Mouse (Mus musculus): ENCODE measurements around the gene Txndc9. TPM values are rescaled to one million over a fixed set of nuclear protein-coding genes. Genes with fewer than 3 reads are reported as not detected.

Gene Txndc9
- polyA plus RNA-seq, 1 experiment from 2014 or later: 146 TPM

DNA sequence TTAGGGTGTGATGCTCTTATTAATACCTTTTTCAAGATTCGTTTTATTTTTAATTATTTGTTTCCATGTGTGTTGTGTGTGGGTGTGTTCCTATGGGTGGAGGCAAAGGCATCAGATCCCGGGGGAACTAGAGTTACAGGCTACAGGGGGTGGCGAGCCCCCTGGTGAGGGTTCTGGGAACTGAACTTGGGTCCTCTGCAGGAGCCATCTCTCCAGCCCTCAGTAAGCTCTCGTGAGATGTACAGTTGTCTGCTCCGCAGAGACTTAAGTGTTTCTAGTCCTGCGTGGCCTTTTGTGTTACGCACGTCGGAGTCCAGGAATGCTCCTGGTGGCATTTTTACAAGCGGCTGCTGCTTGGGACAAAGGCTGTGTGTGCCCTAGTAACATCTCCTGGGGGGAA is 32.1 kb downstream of the Txndc9 start:
- Histone ChIP-seq H3K4me2 (replicated peaks) (no peak overlapping the region), H3K27me3 (replicated peaks) (no peaks in the 10 kb centered on the region)
- WGBS: 55% methylated on average over 10 of the region's 10 CpGs

DNA sequence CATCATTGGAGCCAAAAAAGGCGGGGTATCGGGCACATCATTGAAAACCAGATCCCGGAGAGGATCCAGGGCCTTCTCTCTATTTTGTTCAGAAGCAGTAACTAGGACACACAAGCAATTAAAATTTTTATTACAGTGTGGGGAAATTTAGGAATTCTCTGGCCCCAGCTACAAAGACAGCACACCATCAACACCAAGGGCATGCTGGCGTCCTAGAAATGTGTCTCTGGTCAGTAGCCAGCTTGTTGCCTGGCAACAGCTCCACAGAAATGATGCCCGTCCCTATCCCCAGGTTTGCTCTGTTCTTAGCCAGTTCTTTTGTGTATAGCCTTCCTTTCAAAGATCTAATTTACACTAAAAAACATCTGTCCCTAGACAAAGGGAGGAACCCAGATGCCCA is 38.2 kb downstream of the Txndc9 start:
- no peak overlapping the region for H3K4me3 ChIP-seq (replicated peaks)
- ATAC-seq: no peak
- WGBS: 77% methylated on average over 5 of the region's 5 CpGs
- H3K9ac ChIP-seq: no peak overlapping the region
- H3K4me1 ChIP-seq (replicated peaks): no peaks in the 10 kb centered on the region
- H3K27me3 ChIP-seq (replicated peaks): no peaks in the 10 kb centered on the region; the same call in 1 of the 2 replicates
- no peaks in the 10 kb centered on the region for H3K36me3 ChIP-seq
- H3K27ac ChIP-seq: no peak overlapping the region
- no peaks in the 10 kb centered on the region for H3K9me3 ChIP-seq
- no peak overlapping the region for H3K4me2 ChIP-seq (replicated peaks)

More for the DNA sequence above, 32.1 kb downstream of the Txndc9 start:
- H3K36me3 ChIP-seq: no peaks in the 10 kb centered on the region
- no peaks in the 10 kb centered on the region for H3K4me1 ChIP-seq (replicated peaks)
- no peak overlapping the region for H3K9ac ChIP-seq
- no peaks in the 10 kb centered on the region for H3K9me3 ChIP-seq
- ATAC-seq: no peak
- no peak overlapping the region for H3K27ac ChIP-seq
- H3K4me3 ChIP-seq (replicated peaks): no peak overlapping the region

DNA sequence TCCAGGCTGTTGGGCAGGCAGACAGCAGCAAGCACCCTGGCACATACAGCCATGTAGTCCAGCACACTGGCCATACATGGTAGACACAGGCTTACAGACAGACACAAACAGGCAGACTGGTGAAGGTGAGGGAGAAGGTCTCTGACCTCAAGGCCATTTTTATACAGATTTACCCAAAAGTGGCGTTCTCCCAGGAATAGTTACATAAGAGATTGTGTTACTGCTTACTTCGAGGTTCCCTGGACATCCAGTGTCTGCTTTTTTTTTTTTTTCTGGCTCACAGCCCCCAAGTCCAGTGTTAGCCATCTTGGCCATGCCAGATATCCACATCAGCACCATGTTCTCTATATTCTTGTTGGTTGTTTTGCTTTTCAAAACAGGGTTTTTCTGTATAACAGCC is 39.2 kb downstream of the Txndc9 start:
- ATAC-seq: no peak
- no peak overlapping the region for H3K4me2 ChIP-seq (replicated peaks)
- no peaks in the 10 kb centered on the region for H3K9me3 ChIP-seq
- H3K27me3 ChIP-seq (replicated peaks): no peaks in the 10 kb centered on the region; the same call in 1 of the 2 replicates
- H3K36me3 ChIP-seq: no peaks in the 10 kb centered on the region
- H3K9ac ChIP-seq: no peak overlapping the region
- H3K4me3 ChIP-seq (replicated peaks): no peak overlapping the region
- H3K27ac ChIP-seq: no peak overlapping the region
- 82% methylated on average over 2 of the region's 2 CpGs for WGBS
- H3K4me1 ChIP-seq (replicated peaks): no peaks in the 10 kb centered on the region

DNA sequence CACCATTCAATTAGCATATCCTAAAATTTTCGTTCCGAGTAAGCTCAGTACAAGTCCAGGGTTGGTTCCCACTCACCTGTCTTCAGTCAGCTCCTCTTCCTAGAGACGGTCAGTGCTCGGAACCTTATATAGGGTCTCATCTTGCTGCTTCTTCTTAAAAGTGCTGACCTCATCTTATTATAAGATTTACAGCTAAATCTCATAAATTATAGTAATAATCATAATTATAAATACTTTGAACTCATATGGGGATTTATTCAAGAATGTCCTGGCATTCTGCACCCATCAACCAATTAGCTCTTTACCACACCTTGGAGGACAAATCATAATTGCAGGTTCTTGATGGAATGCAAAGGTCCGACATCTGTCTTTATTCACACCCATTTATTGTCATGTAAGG is 40.0 kb downstream of the Txndc9 start, which contains the start of gene Lyg1:
TSS of gene Lyg1 (minus strand) at position 101 of the 400 bp plus-strand sequence.
- no peak for ATAC-seq
- WGBS: 86% methylated on average over 5 of the region's 5 CpGs
- no peaks in the 10 kb centered on the region; the same call in 1 of the 2 replicates for H3K27me3 ChIP-seq (replicated peaks)
- H3K4me1 ChIP-seq (replicated peaks): no peaks in the 10 kb centered on the region
- no peaks in the 10 kb centered on the region for H3K9me3 ChIP-seq
- no peak within 1 kb of the TSS for H3K9ac ChIP-seq
- no peak within 1 kb of the TSS for H3K4me2 ChIP-seq (replicated peaks)
- H3K36me3 ChIP-seq: no peaks in the 10 kb centered on the region
- H3K4me3 ChIP-seq (replicated peaks): no peak within 1 kb of the TSS
- no peak within 1 kb of the TSS for H3K27ac ChIP-seq

DNA sequence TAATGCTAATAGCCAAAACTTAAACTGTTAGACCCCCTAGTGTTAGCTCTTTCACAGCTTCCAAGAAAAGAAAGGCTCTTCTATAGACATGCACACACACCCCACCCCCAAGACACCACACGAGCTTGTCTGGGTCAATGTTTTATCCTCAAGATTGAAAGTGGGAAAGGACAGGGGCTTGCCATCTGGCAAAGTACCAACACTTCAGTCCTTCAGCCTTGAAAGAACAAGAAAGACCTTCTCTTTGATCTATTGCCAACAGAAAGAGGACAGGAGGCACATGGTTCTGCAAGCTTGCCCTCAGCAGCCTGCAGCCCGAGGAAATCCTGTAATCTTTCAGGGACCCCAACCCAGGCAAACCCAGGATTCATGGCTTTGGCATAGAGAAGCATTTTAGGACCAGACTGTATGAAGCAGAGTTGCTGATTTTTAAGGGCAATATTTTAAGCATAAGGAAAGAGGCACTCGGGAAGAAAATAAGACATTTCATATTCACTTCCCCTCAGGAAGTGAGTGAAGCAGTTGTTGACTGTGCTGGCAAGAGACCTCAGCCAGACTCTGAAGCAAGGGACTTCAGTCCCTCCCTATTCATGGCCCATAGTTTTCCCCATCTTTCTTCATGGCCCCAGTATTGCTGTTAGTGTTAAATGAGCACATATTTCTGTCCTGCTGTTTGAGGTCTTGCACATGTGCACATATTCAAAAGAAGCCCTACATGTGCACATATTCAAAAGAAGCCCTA is 40.8 kb downstream of the Txndc9 start:
- H3K4me2 ChIP-seq (replicated peaks): no peak overlapping the region
- no peak overlapping the region for H3K4me3 ChIP-seq (replicated peaks)
- H3K4me1 ChIP-seq (replicated peaks): no peaks in the 10 kb centered on the region
- no peak for ATAC-seq
- no peaks in the 10 kb centered on the region for H3K36me3 ChIP-seq
- 31% methylated on average over 3 of the region's 3 CpGs for WGBS
- no peaks in the 10 kb centered on the region; the same call in 1 of the 2 replicates for H3K27me3 ChIP-seq (replicated peaks)
- no peak overlapping the region for H3K9ac ChIP-seq
- H3K9me3 ChIP-seq: no peaks in the 10 kb centered on the region
- H3K27ac ChIP-seq: no peak overlapping the region

DNA sequence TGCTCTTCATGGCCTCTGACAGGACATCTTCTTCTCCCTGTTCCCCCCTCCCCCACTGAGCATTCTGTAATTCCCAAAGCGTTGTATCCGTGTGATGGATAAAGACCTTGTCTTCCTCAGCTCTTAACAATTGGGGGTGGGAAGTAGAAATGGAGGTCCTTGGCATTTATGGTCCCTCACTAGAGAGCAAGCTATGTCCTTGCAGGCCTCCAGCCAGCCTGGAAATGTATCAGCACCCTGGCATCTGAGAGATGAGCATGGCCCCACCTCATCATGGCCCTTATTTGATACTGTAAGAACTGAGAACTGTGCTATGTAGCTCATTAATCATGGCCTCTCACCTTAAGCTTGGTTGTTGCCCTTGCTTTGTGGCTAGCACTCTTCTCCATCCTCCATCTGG is 42.4 kb downstream of the Txndc9 start:
- H3K4me1 ChIP-seq (replicated peaks): no peaks in the 10 kb centered on the region
- H3K9me3 ChIP-seq: no peaks in the 10 kb centered on the region
- no peak for ATAC-seq
- 88% methylated on average over 2 of the region's 2 CpGs for WGBS
- H3K36me3 ChIP-seq: no peaks in the 10 kb centered on the region
- no peak overlapping the region for H3K4me3 ChIP-seq (replicated peaks)
- no peak overlapping the region for H3K27ac ChIP-seq
- no peak overlapping the region for H3K4me2 ChIP-seq (replicated peaks)
- H3K9ac ChIP-seq: no peak overlapping the region
- no peaks in the 10 kb centered on the region; the same call in 1 of the 2 replicates for H3K27me3 ChIP-seq (replicated peaks)

DNA sequence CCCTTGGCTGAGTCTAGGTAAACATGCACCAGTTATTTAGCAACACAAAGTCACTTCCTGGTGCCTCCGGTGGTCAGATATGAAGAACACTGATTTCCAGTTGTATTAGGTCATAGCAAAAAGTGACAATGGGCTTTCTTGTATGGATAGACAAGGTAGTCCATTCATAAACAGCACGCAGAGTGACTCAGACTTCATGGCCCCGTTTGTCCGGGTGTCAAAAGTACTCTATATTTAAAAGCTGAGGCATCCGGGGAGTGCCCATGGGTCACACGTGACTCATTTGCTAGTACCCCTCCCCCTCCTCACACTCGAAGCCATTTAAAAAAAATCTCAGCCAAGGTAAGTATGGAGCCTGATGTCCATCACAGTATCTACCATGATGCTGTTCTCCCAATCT is 42.9 kb downstream of the Txndc9 start:
- ATAC-seq: no peak
- no peaks in the 10 kb centered on the region; the same call in 1 of the 2 replicates for H3K27me3 ChIP-seq (replicated peaks)

DNA sequence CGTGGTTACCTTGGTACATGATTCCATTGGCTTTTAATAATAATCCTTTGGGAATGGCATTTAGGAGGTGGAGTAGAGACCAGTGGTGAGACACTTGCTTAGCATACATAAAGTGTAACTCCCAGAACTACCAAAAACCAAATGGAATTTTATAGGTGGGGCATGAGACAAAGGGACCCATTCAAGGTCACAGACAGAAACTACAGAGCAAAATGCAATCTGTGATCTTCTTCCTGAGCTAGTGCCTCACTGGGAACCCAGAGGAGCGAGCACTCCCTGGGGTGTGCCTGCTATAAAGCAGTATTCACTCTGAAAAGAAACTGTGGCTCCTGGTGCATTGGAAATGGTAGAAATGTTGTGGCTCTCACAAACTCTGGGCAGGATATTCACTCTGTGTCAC is 48.8 kb downstream of the Txndc9 start:
- 83% methylated on average over 2 of the region's 2 CpGs for WGBS
- Histone ChIP-seq H3K4me1 (replicated peaks) (no peaks in the 10 kb centered on the region), H3K27me3 (replicated peaks) (no peaks in the 10 kb centered on the region), H3K9me3 (no peaks in the 10 kb centered on the region), H3K27ac (no peak overlapping the region), H3K4me2 (replicated peaks) (no peak overlapping the region), H3K4me3 (replicated peaks) (no peak overlapping the region), H3K36me3 (no peaks in the 10 kb centered on the region), H3K9ac (no peak overlapping the region)
- ATAC-seq: no peak

More for the DNA sequence above, 42.9 kb downstream of the Txndc9 start:
- H3K9me3 ChIP-seq: no peaks in the 10 kb centered on the region
- WGBS: 77% methylated on average over 7 of the region's 7 CpGs
- no peak overlapping the region for H3K4me3 ChIP-seq (replicated peaks)
- no peak overlapping the region for H3K9ac ChIP-seq
- no peak overlapping the region for H3K4me2 ChIP-seq (replicated peaks)
- H3K4me1 ChIP-seq (replicated peaks): no peaks in the 10 kb centered on the region
- no peak overlapping the region for H3K27ac ChIP-seq
- H3K36me3 ChIP-seq: no peaks in the 10 kb centered on the region

Other genes with a start within 250 kb of the Txndc9 start
- gene Tsga10, start 131.5 kb downstream of the Txndc9 start, polyA plus RNA-seq (2015; fragmentation: Nextera tagmentation; extraction: Ambion mirVana): 4.5 and 4.7 TPM in 2 replicates
- 9.0 and 11.4 TPM in 2 replicates for gene Lipt1, start 126.2 kb downstream of the Txndc9 start, polyA plus RNA-seq (2015; fragmentation: Nextera tagmentation; extraction: Ambion mirVana)
- 29.7 and 29.8 TPM in 2 replicates for gene Mitd1, start 107.5 kb downstream of the Txndc9 start, polyA plus RNA-seq (2015; fragmentation: Nextera tagmentation; extraction: Ambion mirVana)
- gene Mrpl30, start 107.4 kb downstream of the Txndc9 start, polyA plus RNA-seq (2015; fragmentation: Nextera tagmentation; extraction: Ambion mirVana): 255 and 258 TPM in 2 replicates
- not detected in 2 replicates for gene Lyg2, start 81.4 kb downstream of the Txndc9 start, polyA plus RNA-seq (2015; fragmentation: Nextera tagmentation; extraction: Ambion mirVana)
- not detected in 2 replicates for gene Lyg1, start 40.1 kb downstream of the Txndc9 start, polyA plus RNA-seq (2015; fragmentation: Nextera tagmentation; extraction: Ambion mirVana)
- 26.2 and 28.7 TPM in 2 replicates for gene Eif5b, start 117 bp upstream of the Txndc9 start, polyA plus RNA-seq (2015; fragmentation: Nextera tagmentation; extraction: Ambion mirVana)
- 19.0 and 23.6 TPM in 2 replicates for gene Rev1, start 131.9 kb upstream of the Txndc9 start, polyA plus RNA-seq (2015; fragmentation: Nextera tagmentation; extraction: Ambion mirVana)

Measured in intestine, embryonic 15.5 days (tissue).